Mouse (Mus musculus): ENCODE data around the gene Cenpt.
"Not testable (repeated sequence)": the region's sequence is repeated elsewhere in the genome, so short reads cannot be mapped to it uniquely, and the experiment has no call there.

Cenpt gene

DNA sequence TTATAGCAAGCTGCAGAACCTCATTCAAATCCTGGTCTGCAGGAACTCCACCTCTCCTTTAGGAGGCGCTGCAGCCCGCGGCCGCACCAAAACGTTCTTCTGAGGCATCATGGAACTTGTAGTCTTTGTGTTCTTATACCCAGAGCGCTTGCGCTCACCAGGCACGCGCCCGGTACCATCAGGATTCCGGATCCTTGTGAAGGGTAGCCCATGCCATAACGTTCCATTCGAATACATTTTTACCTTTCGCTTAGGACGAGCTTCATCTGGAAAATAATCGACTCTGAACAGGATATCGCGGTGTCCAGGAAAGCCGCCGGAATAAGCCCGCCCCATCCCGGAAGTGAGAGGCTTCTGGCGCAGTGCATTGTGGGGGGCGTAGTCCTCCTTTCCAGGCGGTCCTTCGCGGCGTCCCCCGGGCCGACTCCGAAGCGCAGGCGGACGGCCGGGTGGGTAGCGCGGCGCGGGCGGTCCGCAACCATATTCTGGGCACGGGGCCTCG, 1.7 kb upstream of the Cenpt start, which contains the start of gene Thap11:
TSS of gene Thap11 (plus strand) at position 418 of the 502 bp plus-strand sequence.
- peak; percentile 84 to 88 for DNase-seq (ENCODE audit: low spot score in 2 of 2)

DNA sequence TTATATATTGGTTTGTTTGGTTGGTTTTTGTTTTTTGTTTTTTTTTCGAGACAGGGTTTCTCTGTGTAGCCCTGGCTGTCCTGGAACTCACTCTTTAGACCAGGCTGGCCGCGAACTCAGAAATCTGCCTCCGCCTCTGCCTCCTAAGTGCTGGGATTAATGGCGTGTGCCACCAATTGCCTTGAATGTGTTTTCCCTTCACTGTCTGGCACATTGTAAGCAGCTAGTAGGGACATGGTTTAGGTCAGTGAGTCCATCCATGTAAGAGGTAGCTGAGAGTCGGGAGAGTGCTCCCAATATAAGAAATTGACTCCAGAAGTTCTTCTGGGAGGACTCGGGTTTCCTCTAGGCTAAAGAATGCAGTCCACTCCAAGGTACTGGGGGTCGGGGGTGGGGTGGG, 1.2 kb upstream of the Cenpt start:
- no peak for DNase-seq (ENCODE audit: low spot score in 2 of 2)

DNA sequence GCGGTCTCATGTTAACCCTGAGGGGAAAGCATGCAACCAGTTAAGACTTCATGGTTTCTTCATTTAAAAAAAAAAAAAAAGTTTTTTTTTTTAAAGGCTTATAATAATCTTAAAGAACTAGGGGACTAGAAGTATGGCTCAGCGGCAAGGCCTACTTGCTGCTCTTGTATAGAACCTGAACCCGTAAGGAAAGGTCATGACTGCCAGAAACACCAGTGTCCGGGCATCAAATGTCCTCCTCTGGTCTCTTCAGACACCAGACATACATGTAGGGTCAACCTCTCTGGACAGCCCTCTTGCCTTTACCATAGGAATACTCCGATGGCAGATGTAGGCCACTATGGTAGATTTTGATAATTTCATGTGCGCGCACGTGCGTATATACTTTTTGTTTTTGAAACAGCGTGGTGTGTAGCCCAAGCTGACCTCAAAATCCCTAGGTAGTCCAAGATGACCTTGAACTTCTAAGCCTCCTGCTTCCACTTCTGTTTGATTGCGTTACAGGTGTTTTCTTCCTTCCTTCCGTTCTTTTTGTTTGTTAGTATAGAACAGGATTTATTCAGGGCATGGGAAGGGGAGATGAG, 840 bp downstream of the Cenpt start:
- DNase-seq (ENCODE audit: low spot score in 2 of 2): no peak

DNA sequence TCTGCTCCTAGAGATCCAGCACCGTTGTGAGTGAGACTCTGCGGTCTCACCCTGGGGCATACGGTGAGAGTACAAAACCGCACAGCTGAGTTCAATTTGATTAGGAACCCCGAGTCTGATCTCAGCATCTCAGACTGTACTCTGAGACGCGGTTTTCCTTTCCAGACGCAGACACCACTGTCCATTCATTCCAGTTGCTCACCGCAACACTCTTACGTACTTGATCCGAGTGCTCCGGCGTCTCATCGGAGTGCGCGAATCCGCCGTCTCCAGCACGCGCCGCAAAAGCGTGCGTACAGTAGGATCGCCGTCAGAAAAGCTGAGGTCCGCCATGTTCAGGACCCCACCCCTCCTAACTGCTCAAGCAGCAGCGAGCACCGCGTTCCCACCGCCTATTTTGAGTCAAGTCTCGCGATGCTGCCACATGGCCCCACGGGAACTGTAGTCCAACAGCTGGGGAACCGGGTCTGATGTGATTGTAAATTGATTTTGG, 1.4 kb downstream of the Cenpt start:
- DNase-seq (ENCODE audit: low spot score in 2 of 2): peak; percentile 85 to 87

DNA sequence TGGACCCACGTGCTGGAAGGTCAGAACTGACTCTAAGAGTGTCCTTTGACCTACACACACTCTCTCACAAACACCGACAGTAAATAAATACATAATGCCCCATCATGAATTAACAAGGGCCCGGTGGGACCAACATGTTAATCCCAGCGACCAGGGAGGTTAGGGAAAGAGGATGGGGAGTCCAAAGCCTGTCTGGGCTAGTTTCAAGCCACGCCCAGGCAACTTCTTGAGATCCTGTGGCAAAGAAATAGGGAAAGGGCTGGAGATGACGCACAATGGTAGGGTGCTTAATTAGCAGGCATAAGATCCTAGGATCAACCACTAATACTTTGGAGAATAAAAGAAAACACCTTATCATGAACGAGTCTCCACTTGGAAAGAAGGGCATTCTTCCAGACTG, 2.5 kb downstream of the Cenpt start:
- no peak for DNase-seq (ENCODE audit: low spot score in 2 of 2)

DNA sequence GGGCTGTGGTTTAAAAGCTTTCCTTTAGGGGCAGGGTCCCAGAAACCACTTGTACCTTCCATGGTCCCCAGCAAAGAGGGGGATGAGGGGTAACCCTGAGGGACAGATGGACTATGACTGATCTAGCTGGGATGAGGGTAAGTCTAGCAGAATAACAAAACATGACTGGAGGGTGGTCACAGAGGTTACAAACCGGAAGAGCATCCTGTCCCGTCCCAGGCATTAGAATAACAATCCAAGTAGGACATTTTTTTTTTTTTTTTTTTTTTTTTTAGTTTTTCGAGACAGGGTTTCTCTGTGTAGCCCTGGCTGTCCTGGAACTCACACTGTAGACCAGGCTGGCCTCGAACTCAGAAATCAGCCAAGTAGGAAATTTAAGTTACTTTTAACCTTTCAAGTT, 3.1 kb downstream of the Cenpt start:
- DNase-seq (ENCODE audit: low spot score in 2 of 2): no peak

DNA sequence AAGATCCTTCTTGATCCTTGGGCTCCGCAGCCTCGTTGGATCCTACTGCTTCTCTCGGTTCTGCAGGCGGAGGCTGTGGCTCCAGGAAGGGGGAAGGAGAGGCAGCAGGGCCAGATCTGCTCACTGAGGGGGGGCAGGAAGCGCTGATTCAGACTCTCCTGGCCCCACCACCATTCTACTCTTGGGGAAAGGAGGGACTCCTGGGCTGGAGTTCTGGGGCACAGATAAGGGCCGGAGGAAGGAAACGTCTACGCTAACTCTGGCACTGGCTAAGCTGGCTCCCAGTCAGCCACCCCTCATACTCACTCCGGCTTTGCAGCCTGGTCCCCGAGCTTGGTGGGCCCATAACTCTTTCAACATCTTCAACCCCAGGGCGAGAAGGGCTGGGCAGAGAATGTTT, 6.4 kb downstream of the Cenpt start:
- no peak for DNase-seq (ENCODE audit: low spot score in 2 of 2)

DNA sequence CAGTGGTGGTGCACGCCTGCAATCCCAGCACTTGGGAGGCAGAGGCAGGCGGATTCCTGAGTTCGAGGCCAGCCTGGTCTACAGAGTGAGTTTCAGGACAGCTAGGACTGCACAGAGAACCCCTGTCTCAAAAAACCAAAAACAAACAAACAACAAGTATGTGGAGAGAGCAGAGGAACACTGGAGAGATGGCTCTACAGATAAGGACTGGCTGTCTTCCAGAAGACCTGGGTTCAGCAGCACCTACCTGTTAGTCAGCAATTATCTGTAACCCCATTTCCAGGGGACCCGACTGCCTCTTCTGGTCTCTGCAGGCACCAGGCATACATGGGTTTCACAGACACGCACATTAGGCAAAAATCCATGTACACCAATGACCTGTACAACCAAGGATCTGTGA, 13.9 kb downstream of the Cenpt start:
- DNase-seq (ENCODE audit: low spot score in 2 of 2): no peak

DNA sequence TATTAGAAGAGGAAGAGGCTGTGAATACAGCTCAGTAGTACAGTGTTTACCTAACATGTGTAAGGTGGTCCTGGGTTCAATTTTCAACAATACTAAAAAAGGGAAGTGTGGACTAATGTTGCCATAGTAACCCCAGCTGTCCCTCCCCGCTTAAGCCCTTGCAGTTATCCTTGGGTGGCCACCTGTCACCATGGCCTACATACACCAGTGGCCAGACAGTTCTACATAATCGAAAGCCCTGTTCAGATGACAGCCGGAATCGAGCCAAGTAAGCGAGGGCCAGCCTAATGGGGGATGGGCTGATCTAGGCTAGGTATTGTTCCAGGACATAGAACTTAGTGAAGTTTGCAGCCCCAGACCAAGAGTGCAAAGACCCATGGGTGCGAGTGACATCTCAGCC, 16.1 kb downstream of the Cenpt start:
- DNase-seq (ENCODE audit: low spot score in 2 of 2): no peak

DNA sequence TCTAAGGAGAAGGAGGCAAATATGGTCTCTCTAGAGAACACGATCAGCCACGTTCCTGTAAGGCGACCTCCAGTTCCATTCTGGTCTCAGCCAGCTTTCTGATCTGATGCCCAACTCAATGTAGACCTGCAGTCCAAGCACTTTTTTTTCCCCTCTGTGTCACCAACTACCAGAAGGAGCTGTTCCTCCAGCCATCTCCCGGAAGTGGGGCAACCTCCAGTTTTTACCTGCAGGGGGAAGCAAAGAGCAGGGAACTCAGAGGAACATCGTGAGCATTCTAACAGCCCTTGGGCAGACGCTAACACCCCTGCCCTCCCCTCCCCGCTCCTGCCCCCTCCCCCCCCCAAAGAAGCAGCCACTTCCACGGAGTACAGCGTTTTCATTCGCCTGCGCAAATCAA, 17.8 kb downstream of the Cenpt start:
- peak; percentile 34 for DNase-seq (ENCODE audit: low spot score in 2 of 2)

DNA sequence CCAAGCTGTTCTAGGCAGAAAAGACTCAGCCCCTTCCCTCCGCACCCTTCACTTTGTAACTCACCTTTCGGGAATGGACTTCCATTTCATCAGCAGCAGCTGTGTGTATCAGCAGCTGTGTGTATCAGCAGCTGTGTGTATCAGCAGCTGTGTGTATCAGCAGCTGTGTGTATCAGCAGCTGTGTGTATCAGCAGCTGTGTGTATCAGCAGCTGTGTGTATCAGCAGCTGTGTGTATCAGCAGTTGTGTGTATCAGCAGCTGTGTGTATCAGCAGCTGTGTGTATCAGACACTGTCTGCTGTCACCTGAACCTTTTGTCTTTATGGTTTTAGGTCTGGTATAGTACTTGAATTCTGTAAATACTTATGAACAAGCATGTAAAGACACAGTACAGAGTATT, 19.3 kb downstream of the Cenpt start:
- DNase-seq (ENCODE audit: low spot score in 2 of 2): not testable (repeated sequence)

DNA sequence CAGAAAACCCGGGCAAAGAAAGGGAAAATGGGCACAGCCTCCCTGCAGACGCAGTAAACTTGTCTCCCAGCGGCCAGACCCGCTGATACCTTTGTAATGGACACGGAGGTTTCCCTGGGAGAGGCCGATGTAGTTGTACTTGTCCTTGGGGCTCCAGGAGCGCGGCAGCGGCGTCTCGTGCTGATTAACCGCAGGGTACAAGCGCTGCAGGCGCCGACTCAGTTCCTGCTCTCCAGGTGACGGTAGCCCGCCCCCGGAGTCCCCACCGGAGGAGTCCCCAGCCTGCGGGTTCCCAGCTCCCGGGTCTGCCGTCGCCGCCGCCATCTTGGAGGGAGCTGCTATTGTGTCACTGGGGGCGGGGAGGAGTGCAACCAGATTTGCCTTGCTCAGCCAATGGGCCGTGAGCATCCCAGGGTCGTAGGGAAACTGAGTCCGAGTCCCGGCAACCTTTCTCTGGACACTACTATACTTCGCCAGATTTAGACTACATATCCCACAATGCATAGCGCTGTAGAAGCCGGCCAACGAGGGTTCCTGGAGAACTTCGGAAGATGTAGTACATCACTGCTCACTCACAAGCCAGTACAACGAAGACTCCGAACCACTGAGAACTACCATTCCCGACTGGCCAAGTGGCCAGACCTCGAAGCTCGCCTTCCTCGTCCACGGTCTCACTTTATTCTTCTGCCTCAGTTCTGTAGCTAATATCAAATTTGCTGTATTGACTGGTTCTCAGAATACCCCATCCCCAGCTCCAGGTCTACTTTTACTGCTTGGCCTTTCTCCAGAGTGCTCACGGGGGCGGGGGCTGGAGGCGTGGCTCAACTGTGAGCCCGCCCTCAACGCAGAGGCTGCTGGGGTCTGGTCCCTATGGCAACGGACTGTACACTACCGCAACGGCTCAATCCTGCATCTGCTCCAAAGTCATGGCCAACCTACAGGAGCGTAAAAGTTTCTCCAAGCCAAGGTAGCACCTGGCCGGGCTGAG, 25.9 kb downstream of the Cenpt start, which contains the start of the genes Ranbp10 and Tsnaxip1:
TSS of gene Ranbp10 (minus strand) at position 490 of the 988 bp plus-strand sequence.
TSS of gene Tsnaxip1 (plus strand) at position 871 of the 988 bp plus-strand sequence.
- peak; percentile 98 to 99 for DNase-seq (ENCODE audit: low spot score in 2 of 2)

DNA sequence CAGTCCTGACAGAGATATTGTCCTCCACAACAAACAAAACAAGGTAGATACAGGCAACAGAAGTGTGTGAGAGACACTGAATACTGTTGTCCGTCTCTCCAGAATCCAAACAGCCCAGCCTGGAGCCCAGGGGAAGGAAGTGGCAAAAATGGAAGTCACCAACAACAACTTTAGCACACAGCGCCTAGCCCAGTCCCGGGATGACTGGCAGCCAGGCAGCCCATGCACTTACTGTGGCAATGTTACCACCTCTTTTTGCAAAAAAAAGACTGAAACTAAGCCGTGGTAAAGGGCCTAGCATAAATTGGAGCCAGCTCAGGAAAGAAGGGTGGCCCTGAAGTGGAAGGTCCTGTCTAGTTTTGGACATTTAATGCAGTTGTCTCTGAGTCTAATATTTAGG, 26.7 kb downstream of the Cenpt start:
- DNase-seq (ENCODE audit: low spot score in 2 of 2): no peak

DNA sequence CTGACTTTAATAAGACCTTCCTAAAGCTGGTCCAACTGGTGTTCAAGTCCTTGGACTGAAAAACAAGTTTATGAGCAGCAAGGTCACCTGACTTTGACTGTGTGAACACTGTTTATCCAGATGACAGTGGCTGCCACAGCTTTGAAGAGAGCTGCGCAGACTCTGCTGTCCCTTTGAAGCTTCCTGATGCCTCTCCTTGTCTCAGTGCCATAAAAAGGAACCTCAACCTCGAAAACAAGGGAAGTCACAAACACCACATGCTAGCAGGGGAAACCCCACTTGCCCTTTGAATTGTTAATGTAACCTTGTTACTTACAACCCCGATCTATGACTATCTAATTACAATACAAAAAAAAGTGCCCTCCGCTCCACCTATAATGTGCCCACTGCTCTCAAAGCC, 27.6 kb downstream of the Cenpt start:
- no peak for DNase-seq (ENCODE audit: low spot score in 2 of 2)

DNA sequence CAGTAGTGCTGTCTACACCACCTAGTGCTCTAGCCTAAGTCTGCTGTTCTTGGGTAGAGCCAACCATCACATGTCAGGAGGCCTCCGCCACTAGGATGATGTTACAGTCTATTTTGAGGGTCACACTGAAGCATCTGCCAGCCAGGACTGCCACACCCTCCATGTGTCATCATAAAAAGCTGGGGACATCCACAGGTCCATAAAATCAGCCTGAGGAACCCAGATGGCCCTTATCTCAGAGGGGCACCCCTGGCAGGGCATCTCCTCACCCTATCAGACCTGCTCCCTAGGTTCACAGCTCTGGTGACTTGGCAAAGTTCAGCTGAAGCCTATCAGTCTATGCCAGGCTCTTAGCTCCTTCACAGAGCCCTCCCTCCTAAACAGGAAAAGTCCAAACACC, 32.2 kb downstream of the Cenpt start:
- DNase-seq (ENCODE audit: low spot score in 2 of 2): no peak

DNA sequence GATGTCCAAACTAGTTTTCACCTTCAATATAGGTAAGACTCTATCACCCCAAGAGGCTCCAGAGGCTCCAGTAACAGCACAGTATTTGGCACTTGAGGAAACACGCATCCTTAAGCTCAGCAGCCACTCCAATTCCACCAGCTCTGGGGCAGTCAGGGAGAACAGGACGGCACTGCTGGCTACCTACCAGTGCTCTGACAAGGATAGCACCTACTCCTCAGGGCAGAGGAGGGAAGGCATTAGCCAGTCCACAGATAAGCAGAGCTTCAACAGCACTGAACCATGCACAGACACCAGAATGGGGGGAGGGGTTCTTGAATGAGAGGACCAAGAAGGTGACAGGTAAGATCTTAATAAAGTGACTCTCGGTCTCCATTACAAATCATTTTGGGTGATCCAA, 33.4 kb downstream of the Cenpt start:
- no peak for DNase-seq (ENCODE audit: low spot score in 2 of 2)

DNA sequence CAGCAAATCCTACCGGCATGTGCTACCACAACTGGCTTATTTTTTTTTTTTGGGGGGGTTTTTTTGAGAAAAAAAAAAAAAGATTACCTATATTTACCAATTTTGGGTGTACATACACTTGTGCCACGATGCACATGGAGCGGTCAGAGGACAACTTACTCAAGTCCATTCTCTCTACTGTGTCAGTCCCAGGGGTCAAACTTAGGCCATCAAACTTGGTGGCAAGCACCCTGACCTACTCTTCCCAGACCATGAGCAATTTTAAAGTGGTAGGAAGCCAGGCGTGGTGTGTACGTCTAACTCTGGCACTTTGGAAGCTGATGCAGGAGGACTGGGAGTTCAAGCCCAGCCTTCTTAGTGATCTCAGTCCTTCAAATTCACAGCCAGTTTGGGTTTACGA, 39.8 kb downstream of the Cenpt start:
- DNase-seq (ENCODE audit: low spot score in 2 of 2): no peak

DNA sequence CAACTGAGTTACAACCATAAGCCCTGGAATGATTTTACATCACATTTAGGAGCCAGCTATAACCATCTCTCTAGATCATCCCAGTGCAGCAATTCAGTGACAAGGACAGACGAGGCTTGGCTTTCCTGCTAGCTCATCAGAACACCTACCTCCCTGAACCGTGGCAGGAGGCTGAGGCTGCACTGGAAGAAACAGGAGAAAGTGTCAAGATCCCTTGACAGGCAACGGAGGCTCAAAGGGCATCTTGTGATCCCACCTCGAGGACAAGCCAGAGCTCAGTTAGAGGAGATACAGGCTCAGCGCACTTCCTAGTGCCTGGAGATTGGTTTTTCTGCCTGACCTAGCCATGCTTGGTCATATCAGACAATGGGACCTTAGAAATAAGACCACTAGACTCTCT, 40.6 kb downstream of the Cenpt start:
- no peak for DNase-seq (ENCODE audit: low spot score in 2 of 2)

DNA sequence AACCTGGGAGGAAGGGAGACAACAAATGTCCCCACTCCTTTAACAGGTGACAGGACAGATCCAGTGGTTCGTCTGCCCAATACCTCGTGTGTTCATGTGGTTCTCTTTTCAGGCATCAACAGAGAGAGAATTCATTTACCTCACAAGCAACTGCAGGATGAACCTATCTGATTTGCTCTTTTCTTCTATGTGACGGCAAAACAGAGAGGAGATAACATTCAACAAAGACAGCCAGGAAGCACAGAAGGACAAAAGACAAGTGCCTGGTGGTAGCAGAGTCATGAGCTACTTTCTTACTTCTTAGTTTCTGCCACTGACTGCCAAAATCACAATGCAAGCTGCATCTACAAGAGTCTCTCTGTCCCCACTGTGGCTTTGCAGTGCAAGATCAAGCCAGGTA, 41.5 kb downstream of the Cenpt start:
- DNase-seq (ENCODE audit: low spot score in 2 of 2): no peak

DNA sequence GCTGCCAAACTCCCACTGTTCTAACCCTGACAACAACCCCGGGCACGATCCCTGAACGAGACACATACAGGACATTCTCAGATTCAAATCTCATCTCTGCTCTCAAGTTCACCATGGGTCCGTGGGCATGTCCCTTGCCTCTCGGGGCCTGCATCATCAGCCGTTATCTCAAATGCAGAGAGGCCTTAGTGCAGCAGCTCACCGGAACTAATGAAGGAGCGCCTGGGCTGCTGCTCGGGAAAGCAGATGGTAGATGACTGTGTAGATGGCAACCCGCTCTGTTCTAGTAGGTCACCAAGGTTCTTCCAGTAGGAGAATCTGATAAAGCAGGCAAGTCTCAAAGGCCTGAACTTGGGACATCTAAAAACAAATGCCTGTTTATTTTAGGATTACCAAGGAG, 42.0 kb downstream of the Cenpt start:
- no peak for DNase-seq (ENCODE audit: low spot score in 2 of 2)

DNA sequence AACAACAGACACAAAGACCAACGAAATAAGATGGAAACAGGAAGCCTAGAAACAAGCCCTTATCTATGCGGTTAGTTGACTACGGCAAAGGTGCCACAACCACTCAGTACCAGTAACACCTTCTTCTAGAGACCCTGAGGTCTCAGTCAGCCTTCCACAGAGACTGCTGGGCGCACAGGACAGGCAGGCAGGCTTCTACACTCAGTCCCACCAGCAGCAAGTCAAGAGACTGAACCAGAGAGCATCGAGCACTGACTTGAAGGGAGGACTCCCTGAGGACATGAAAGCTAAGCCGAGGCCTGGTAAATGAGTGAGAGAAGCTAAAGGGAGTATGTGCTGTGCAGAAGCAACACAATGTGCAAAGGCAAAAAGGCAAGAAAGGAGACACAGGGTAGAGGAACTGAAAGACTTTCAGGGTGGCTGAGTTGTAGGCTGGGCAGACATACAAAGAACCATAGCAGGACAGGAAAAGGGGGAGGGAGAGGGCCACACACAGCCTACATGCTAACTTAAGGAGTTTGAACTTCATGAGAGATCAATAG, 42.8 kb downstream of the Cenpt start:
- DNase-seq (ENCODE audit: low spot score in 2 of 2): no peak

DNA sequence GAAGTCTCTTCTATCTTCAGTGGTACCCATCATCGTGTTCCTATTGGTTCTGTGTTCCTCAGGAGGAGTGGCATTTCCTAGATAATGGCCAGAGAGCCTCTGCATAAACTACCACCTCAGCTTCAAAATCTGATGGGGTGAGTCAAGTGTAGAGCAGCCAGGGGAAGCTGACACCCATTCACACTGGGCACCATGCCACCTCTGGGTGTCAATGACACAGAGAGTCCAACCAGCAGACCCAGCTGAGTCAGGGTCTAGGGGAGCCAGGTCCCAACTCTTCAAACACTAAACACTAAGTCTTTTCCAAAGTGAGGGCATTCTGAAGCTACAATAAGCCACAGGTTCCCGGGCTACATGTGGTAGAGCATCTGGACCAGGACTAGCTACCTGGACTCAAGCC, 44.6 kb downstream of the Cenpt start:
- DNase-seq (ENCODE audit: low spot score in 2 of 2): no peak

Data from right cerebral cortex, postnatal 36 days (tissue).